Mouse (Mus musculus) heart, postnatal 25 days (tissue): ENCODE data around the gene Cerk. TPM values are rescaled to one million over a fixed set of nuclear protein-coding genes. Genes with fewer than 3 reads are reported as not detected.
"Not testable (repeated sequence)": the region's sequence is repeated elsewhere in the genome, so short reads cannot be mapped to it uniquely, and the experiment has no call there.

Experiments
- DNase-seq: peaks from one replicate; pipeline ENCODE4 v3.0.0; 2022; ENCODE audit warnings: low spot score
- intact Hi-C: fragments of 180-260 bp; cut with DNase I; formaldehyde crosslinking; loops from one replicate; pipeline ENCODE4 v1.15.1; 2025
- total RNA-seq, 2 experiments: library from RNA; stranded (reverse); gene quantifications; 2 replicates each; pipeline ENCODE4 v1.2.3; 2021

Gene Cerk
- total RNA-seq, 2 experiments from 2014 or later = 29.7 to 29.9 TPM

GRCm38 (mm10) chr15:86104401-86105344 lies 81.3 kb downstream of the Cerk start:
- DNase-seq = no peak
- intact Hi-C loops = no loop called here

GRCm38 (mm10) chr15:86102308-86102707 lies 83.6 kb downstream of the Cerk start:
- intact Hi-C loops = no loop called here
- no peak for DNase-seq

GRCm38 (mm10) chr15:86101585-86101984 lies 84.4 kb downstream of the Cerk start:
- intact Hi-C loops = no loop called here
- no peak for DNase-seq

- intact Hi-C loops = no loop called here
- DNase-seq = no peak
Observed at GRCm38 (mm10) chr15:86097871-86098270, 88.1 kb downstream of the Cerk start.

- DNase-seq, intact Hi-C loops: not testable (repeated sequence)
Observed at GRCm38 (mm10) chr15:86096604-86097020, 89.3 kb downstream of the Cerk start.

- no peak for DNase-seq
- intact Hi-C loops = no loop called here
Observed at GRCm38 (mm10) chr15:86095722-86096603, 90.0 kb downstream of the Cerk start.

GRCm38 (mm10) chr15:86094324-86095121 lies 91.4 kb downstream of the Cerk start:
- intact Hi-C loops = no loop called here
- DNase-seq = no peak

- intact Hi-C loops = no loop called here
- peak; percentile 34 for DNase-seq
Observed at GRCm38 (mm10) chr15:86093236-86093635, 92.7 kb downstream of the Cerk start.

- no peak for DNase-seq
- intact Hi-C loops = loop anchor here (2.0 kb wide), 3 partner anchors 21 to 37 kb away; no protein-coding TSS in a partner anchor
Observed at GRCm38 (mm10) chr15:86091998-86092670, 93.8 kb downstream of the Cerk start.

GRCm38 (mm10) chr15:86091201-86091997 lies 94.5 kb downstream of the Cerk start:
- intact Hi-C loops = loop anchor here (2.0 kb wide), 3 partner anchors 21 to 37 kb away; no protein-coding TSS in a partner anchor
- DNase-seq = no peak

- intact Hi-C loops = loop anchor here (2.0 kb wide), 3 partner anchors 22 to 36 kb away; no protein-coding TSS in a partner anchor
- DNase-seq = no peak
Observed at GRCm38 (mm10) chr15:86090578-86090977, 95.4 kb downstream of the Cerk start.

GRCm38 (mm10) chr15:86089991-86090529 lies 95.9 kb downstream of the Cerk start:
- DNase-seq = peak; percentile 80
- intact Hi-C loops = loop anchor here (2.0 kb wide), 3 partner anchors 23 to 35 kb away; no protein-coding TSS in a partner anchor

Other genes starting within 250 kb of the Cerk start
- 1 to 10 TPM; 6.6 to 7.2 TPM for gene Celsr1, start 152.4 kb downstream of the Cerk start, total RNA-seq
- gene Gramd4, start 128.4 kb downstream of the Cerk start, total RNA-seq = 10 to 100 TPM; 30.4 to 34.7 TPM
- gene Tbc1d22a, start 28.3 kb upstream of the Cerk start, total RNA-seq = 10 to 100 TPM; 21.2 to 21.7 TPM